Mouse (Mus musculus) liver, embryonic 18 days (tissue): ENCODE results near the gene Klrc1. TPM values are rescaled to one million over a fixed set of nuclear protein-coding genes. Genes with fewer than 3 reads are reported as not detected.

Experiments used
- polyA plus RNA-seq: library from polyadenylated mRNA; depleted of rRNA; stranded (reverse); fragments of >200 nt; gene quantifications from 2 replicates; pipeline ENCODE4 v1.2.3, GENCODE M21; 2012; rRNA removed

The Klrc1 gene
- 0.52 and 0.71 TPM in 2 replicates for polyA plus RNA-seq

DNA sequence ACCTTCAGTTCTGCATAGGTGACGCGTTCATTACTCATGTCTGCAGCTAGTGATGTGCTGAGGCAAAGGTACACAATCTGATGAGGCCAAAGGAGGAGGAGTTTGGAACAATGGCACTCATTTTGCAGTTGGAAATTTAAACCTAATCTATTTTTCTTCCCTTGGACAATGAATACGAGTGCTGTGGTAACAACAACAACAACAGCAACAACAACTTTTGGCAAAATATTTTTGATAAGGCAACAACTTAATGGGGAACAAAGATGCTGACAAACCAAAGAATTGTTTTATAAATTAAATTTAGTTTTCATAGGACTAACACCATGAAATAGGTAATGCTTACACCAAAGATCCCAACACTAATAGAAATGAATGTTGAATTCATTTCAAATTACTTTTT is at the start of gene Klrc1:
Gene Klrc1, minus strand, starts transcription at position 101 of the 400 bp plus-strand sequence.

DNA sequence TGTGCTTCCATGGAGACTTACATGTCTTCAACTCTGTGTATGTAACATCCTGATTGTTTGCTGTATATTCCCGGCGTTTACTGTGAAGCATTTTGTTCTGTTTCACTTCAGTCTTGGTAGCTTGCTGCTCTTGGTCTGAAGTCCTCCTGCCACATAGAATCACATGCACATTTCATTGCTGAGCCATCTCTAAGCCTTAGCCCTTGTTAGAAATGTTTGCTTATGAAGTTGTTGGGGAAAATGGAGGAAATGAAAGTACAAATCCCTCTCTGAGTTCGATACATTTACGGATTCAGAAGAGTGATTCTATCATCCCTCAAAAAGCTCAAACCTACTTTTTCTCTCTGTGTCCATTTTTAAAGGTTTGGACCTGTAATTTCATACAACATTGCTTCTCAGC is 38.3 kb upstream of the Klrc1 start, which contains the start of gene Klri1:
Gene Klri1, minus strand, starts transcription at position 101 of the 400 bp plus-strand sequence.

DNA sequence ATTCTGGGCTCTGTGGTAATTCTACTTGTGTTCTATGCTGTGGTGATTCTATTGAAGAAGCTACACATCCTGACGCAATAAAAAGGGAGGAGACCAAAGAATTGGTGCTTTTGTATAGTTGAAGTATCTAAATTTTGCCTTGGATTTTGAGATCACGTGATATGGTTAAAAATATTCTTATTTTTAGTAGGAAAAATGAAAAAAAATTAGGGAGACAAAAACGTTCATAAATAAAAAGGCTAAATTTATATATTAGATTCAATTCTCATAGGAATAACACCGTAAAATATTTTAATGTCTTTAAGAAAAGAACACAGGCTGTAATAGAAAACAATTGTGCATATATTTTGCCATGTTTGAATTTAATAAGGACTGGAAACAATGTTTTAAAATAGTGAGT is 18.2 kb downstream of the Klrc1 start, which contains the start of gene Klrc2:
Gene Klrc2, minus strand, starts transcription at position 101 of the 400 bp plus-strand sequence.

DNA sequence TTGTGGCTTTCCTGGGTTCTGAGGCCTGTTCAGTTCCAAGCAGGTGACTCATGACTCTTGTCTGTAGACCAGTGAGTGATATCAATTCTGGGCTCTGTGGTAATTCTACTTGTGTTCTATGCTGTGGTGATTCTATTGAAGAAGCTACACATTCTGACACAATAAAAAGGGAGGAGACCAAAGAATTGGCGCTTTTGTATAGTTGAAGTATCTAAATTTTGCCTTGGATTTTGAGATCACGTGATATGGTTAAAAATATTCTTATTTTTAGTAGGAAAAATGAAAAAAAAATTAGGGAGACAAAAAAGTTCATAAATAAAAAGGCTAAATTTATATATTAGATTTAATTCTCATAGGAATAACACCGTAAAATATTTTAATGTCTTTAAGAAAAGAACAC is 35.5 kb downstream of the Klrc1 start, which contains the start of gene Klrc3:
Gene Klrc3, minus strand, starts transcription at position 101 of the 400 bp plus-strand sequence.

DNA sequence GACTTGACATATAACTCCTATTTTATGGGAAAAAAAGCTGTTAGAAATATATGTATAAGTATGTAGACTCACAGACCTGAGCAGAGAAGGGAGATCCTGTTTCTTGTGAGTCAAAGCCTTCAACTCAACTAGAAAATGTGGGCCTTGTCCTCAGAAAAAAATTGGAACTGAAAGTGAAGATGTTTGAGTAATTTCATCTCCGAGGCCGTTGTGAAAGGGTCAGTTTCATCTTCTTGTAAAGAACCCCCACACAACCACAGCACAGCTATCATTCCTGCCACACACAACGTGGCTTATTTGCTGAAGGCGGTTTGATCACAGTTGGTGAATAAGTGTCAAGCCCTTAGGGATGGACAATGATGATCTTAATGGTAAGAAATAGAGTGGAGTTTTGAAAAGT is 55.0 kb downstream of the Klrc1 start, which contains the start of gene Klrk1:
Gene Klrk1, minus strand, starts transcription at position 130 of the 400 bp plus-strand sequence.

Other genes starting within 250 kb of the Klrc1 start
- gene Clec1a, start 227.0 kb downstream of the Klrc1 start, polyA plus RNA-seq: 0.17 and 0.26 TPM in 2 replicates
- gene Olr1, start 171.8 kb downstream of the Klrc1 start, polyA plus RNA-seq: 1.2 and 2.1 TPM in 2 replicates
- 0.01 TPM in 1 of 2 replicates, not detected in the other for gene Tmem52b, start 166.4 kb downstream of the Klrc1 start, polyA plus RNA-seq
- gene Gabarapl1, start 145.8 kb downstream of the Klrc1 start, polyA plus RNA-seq: 29.6 and 32.6 TPM in 2 replicates
- gene Klre1, start 101.1 kb downstream of the Klrc1 start, polyA plus RNA-seq: 0.14 and 0.29 TPM in 2 replicates
- gene Klrd1, start 87.2 kb downstream of the Klrc1 start, polyA plus RNA-seq: 1.0 and 1.3 TPM in 2 replicates
- gene Klrk1, start 55.1 kb downstream of the Klrc1 start, polyA plus RNA-seq: 0.71 and 1.2 TPM in 2 replicates
- gene Klrc3, start 35.6 kb downstream of the Klrc1 start, polyA plus RNA-seq: 0.08 TPM in 1 of 2 replicates, not detected in the other
- 0.12 and 0.13 TPM in 2 replicates for gene Klrc2, start 18.3 kb downstream of the Klrc1 start, polyA plus RNA-seq
- gene Klri1, start 38.2 kb upstream of the Klrc1 start, polyA plus RNA-seq: not detected in 2 replicates
- gene Klri2, start 61.5 kb upstream of the Klrc1 start, polyA plus RNA-seq: 0.02 and 0.06 TPM in 2 replicates
- gene Gm156, start 105.3 kb upstream of the Klrc1 start, polyA plus RNA-seq: not detected in 2 replicates
- not detected in 2 replicates for gene Gm17631, start 183.7 kb upstream of the Klrc1 start, polyA plus RNA-seq
- gene Klra17, start 197.7 kb upstream of the Klrc1 start, polyA plus RNA-seq: 0.81 and 0.88 TPM in 2 replicates
- gene Klra5, start 238.7 kb upstream of the Klrc1 start, polyA plus RNA-seq: 0.23 and 0.59 TPM in 2 replicates